Mouse (Mus musculus): ENCODE data around the gene Fam3c. TPM values are rescaled to one million over a fixed set of nuclear protein-coding genes. Genes with fewer than 3 reads are reported as not detected.
"Not testable (repeated sequence)": the region's sequence is repeated elsewhere in the genome, so short reads cannot be mapped to it uniquely, and the experiment has no call there.

The Fam3c gene
- total RNA-seq, 2 experiments from 2014 or later, result 30.5 to 33.9 TPM

GRCm38 (mm10) chr6:22292056-22292455 lies 64.0 kb downstream of the Fam3c start:
- no peak for DNase-seq

- DNase-seq, result no peak
Measured at GRCm38 (mm10) chr6:22290790-22291189, 65.3 kb downstream of the Fam3c start.

GRCm38 (mm10) chr6:22289461-22290021 lies 66.5 kb downstream of the Fam3c start:
- no peak for DNase-seq

GRCm38 (mm10) chr6:22288737-22289460 lies 67.1 kb downstream of the Fam3c start:
- DNase-seq, result no peak

GRCm38 (mm10) chr6:22288004-22288736 lies 67.9 kb downstream of the Fam3c start, which contains the start of gene Wnt16:
Wnt16 (plus strand) TSS chr6:22288227.
- no peak for DNase-seq

GRCm38 (mm10) chr6:22282405-22282804 lies 73.6 kb downstream of the Fam3c start:
- no peak for DNase-seq

- peak; percentile 66 to 71 for DNase-seq
Measured at GRCm38 (mm10) chr6:22280217-22280861, 75.7 kb downstream of the Fam3c start.

GRCm38 (mm10) chr6:22277941-22278340 lies 78.1 kb downstream of the Fam3c start:
- no peak for DNase-seq

GRCm38 (mm10) chr6:22269840-22270521 lies 86.1 kb downstream of the Fam3c start:
- DNase-seq, result peak; percentile 56 to 69

- DNase-seq, result no peak
Measured at GRCm38 (mm10) chr6:22268677-22269076, 87.4 kb downstream of the Fam3c start.

GRCm38 (mm10) chr6:22267807-22268667 lies 88.0 kb downstream of the Fam3c start:
- DNase-seq, result no peak

GRCm38 (mm10) chr6:22266018-22266417 lies 90.0 kb downstream of the Fam3c start:
- no peak for DNase-seq

GRCm38 (mm10) chr6:22264094-22264493 lies 91.9 kb downstream of the Fam3c start:
- DNase-seq, result not testable (repeated sequence)

GRCm38 (mm10) chr6:22262519-22262918 lies 93.5 kb downstream of the Fam3c start:
- no peak for DNase-seq

- DNase-seq, result no peak
Measured at GRCm38 (mm10) chr6:22258784-22259183, 97.3 kb downstream of the Fam3c start.

Other genes with a start within 250 kb of the Fam3c start
- under 1 TPM in 1 of 2 experiments, not detected in 1; 0.64 TPM for gene Wnt16, start 68.0 kb downstream of the Fam3c start, total RNA-seq (2021)

Data from heart, adult 18-20 months (tissue).